Mouse (Mus musculus): ENCODE measurements around the gene Gldc.
"Not testable (repeated sequence)": the region's sequence is repeated elsewhere in the genome, so short reads cannot be mapped to it uniquely, and the experiment has no call there.

- not testable (repeated sequence) for TF ChIP-seq POLR2A (IDR thresholded peaks at IDR 0.05; ENCODE audit: control insufficient read depth, low read depth, low read length); CTCF (IDR thresholded peaks at IDR 0.05; ENCODE audit: control insufficient read depth, insufficient read depth, insufficient replicate concordance, low read depth, low read length)
These were observed 40.5 kb upstream of the Gldc start for GRCm38 (mm10) chr19:30215736-30216135.

Data from testis, adult 2 months (tissue).